Mouse (Mus musculus) testis, adult 2 months (tissue): ENCODE measurements around the gene A630095N17Rik.

Experiments
- CTCF ChIP-seq: fragments of 200-500 bp; IDR thresholded peaks from 2 replicates; pipeline ENCODE4 v1.5.1; 2012; ENCODE audit warnings: low read depth, mild to moderate bottlenecking, inconsistent platforms, low read length, moderate library complexity; ENCODE audit not compliant: control insufficient read depth, insufficient read depth, insufficient replicate concordance
- POLR2A ChIP-seq: fragments of 200-500 bp; IDR thresholded peaks from 2 replicates; pipeline ENCODE4 v1.6.1; 2012; ENCODE audit warnings: low read depth, mild to moderate bottlenecking, inconsistent platforms, low read length, moderate library complexity; ENCODE audit not compliant: control insufficient read depth

DNA sequence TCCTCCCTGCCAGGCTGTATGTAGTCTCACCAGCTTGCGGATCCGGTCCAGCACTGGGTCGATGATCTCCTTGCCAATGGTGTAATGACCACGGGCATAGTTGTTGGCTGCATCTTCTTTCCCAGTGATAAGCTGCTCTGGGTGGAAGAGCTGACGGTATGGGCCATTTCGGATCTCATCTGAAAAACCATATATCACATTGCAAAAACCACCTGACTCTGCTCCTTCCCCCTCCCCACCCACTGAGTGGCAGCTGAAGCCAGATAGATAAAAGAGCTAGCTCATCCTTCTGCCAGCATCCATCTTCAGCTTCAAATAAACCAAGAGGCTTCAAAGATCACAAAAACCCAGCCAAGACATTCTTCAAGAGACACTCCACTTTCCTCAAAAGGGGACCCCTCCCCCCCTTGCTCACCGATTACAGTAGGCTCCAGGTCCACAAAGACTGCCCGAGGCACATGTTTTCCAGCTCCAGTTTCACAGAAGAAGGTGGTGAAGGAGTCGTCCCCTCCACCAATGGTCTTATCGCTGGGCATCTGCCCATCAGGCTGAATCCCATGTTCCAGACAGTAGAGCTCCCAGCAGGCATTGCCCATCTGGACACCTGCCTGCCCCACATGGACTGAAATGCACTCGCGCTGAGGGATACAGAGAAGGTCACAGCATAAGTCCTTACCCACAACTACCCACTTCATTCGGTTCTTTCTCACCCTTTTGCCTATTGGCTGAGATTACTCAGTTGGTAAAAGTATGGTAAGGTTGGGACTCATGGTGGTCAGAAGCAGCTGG, 14.9 kb downstream of the A630095N17Rik start:
- TF ChIP-seq CTCF (no peak), POLR2A (no peak)
